Mouse (Mus musculus): ENCODE results near the gene Fmod. TPM values are rescaled to one million over a fixed set of nuclear protein-coding genes. Genes with fewer than 3 reads are reported as not detected.

Gene Fmod
- total and polyA plus RNA-seq, 3 experiments: not detected

DNA sequence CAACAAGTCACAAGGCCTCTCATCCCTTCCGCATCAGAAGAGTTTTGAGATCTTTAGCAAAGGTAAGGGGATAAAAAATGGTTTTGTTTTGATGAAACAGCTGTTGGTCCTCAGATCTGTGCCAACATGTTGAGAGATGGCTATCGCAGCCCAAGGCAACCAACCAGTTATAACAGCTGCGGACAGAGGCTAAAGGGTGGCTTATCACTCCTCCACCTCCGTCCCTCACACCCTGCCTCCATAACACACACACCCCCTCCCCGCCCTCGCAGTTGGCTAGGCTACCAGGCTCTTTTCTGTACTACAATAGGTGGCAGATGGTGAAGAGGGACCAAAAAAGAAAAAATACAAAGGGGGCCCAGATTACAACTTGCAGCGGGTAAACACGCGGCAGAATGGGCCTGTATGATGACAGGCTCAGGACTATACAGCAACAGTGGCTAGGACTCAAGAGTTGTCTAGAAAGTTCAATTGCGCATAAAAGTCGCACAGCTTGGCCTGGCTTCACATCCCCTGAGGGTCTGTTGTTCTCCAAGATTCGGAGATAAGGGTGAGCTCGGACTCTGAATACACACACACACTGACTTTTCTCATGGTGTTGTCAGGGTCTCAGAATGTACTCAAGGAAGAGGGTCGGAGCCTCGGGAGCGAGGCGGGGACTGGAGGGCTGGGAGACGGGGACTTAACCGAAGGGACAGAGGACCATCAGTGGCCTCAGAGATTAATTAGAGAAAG, 41.2 kb downstream of the Fmod start:
- H3K4me2 ChIP-seq (ENCODE audit: insufficient read depth, low read depth, poor library complexity, severe bottlenecking): peak overlapping the region; percentile 80
- dilution Hi-C loops (cut with MboI; ENCODE audit: extremely low pct_ligation_motif_present, extremely low pct_unique_long_range_greater_than_20kb, low sequenced_read_pairs): no loop called here
- H3K4me3 ChIP-seq (replicated peaks in 1 of 3; ENCODE audit: low read depth in 2 of 3, low read length in 2 of 3, poor library complexity in 1 of 3): peak overlapping the region; percentile 68 to 83 (median 78)
- DNase-seq (ENCODE audit: extremely low read depth): no peak
- H3K27ac ChIP-seq (ENCODE audit: insufficient read depth, low read depth): no peak overlapping the region
- peak overlapping the region; percentile 70 for H3K9ac ChIP-seq (ENCODE audit: insufficient read depth, low read depth)
- peaks cover 19 to 51% of the 10 kb centered on the region in 2 experiments for H3K4me1 ChIP-seq (ENCODE audit: control insufficient read depth in 1 of 2, insufficient read depth in 2 of 2)
- in situ Hi-C loops (cut with MboI; ENCODE audit: low pct_ligation_motif_present, low pct_unique_long_range_greater_than_20kb, low sequenced_read_pairs): no loop called here
- H3K79me2 ChIP-seq (replicated peaks; ENCODE audit: control insufficient read depth, extremely low read depth, insufficient read depth, poor library complexity, severe bottlenecking): peaks cover 11% of the 10 kb centered on the region; the same call in 1 of the 2 replicates
- peaks cover 13 to 33% of the 10 kb centered on the region in 2 experiments for H3K36me3 ChIP-seq (replicated peaks in 1 of 2; ENCODE audit: control insufficient read depth in 1 of 2, insufficient read depth in 1 of 2, low read length in 1 of 2)
- TF ChIP-seq MEF2A (IDR thresholded peaks at IDR 0.05; ENCODE audit: borderline replicate concordance, low read depth, low read length): no peak
- 0 out of 2 replicates have a peak, but pooled peaks have one; percentile 6 for TF ChIP-seq MXI1 (IDR thresholded peaks at IDR 0.05; ENCODE audit: low read depth, low read length)
- peaks cover 21% of the 10 kb centered on the region for H3K27me3 ChIP-seq (replicated peaks)
- no peaks in the 10 kb centered on the region for H3K9me3 ChIP-seq (replicated peaks; ENCODE audit: low read length)

DNA sequence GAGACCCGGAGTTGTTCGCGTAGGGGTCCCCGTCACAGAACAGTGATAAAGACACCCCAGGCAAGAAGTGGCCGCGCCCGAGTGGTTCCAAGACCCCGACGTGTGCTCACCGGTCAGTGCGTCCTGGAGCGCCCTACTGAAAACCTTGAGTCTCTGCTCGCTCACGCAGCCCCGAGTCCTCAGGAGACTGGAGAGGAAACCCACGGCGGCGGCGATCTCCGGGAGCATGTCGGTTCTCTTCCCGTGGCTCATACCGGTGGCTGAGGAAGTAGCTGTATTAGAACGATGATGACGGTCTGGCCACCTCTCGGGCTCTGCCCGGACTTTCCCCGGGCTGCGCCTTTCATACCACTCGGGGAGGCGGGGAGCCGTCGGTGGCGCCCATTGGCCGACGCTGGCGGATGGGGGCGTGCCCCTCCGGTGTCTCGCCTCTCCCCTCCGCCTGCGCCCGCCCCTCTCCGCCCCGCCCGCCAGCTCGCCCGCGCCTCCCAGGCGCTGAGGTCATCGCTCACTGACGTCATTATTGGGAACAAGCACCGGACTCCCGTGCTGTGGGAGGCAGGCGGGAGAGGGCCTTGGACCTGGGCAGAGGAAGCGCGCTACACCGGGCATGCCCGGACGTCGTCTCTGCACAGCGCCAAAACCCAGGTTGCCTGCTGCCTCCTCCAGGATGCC, 41.9 kb downstream of the Fmod start, which contains the start of gene Btg2:
Gene Btg2 (minus strand): TSS at position 319 of the 675 bp plus-strand sequence.
- H3K4me2 ChIP-seq (ENCODE audit: insufficient read depth, low read depth, poor library complexity, severe bottlenecking): peak within 1 kb of the TSS; percentile 80
- peaks cover 13 to 33% of the 10 kb centered on the region in 2 experiments for H3K36me3 ChIP-seq (replicated peaks in 1 of 2; ENCODE audit: control insufficient read depth in 1 of 2, insufficient read depth in 1 of 2, low read length in 1 of 2)
- dilution Hi-C loops (cut with MboI; ENCODE audit: extremely low pct_ligation_motif_present, extremely low pct_unique_long_range_greater_than_20kb, low sequenced_read_pairs) (no loop called here), in situ Hi-C loops (cut with MboI; ENCODE audit: low pct_ligation_motif_present, low pct_unique_long_range_greater_than_20kb, low sequenced_read_pairs) (no loop called here)
- peaks cover 20 to 55% of the 10 kb centered on the region in 2 experiments for H3K4me1 ChIP-seq (ENCODE audit: control insufficient read depth in 1 of 2, insufficient read depth in 2 of 2)
- no peak within 1 kb of the TSS for H3K27ac ChIP-seq (ENCODE audit: insufficient read depth, low read depth)
- peaks cover 11% of the 10 kb centered on the region; the same call in 1 of the 2 replicates for H3K79me2 ChIP-seq (replicated peaks; ENCODE audit: control insufficient read depth, extremely low read depth, insufficient read depth, poor library complexity, severe bottlenecking)
- H3K9me3 ChIP-seq (replicated peaks; ENCODE audit: low read length): no peaks in the 10 kb centered on the region
- peak within 1 kb of the TSS; percentile 68 to 83 (median 78) for H3K4me3 ChIP-seq (replicated peaks in 1 of 3; ENCODE audit: low read depth in 2 of 3, low read length in 2 of 3, poor library complexity in 1 of 3)
- peak within 1 kb of the TSS; percentile 70 for H3K9ac ChIP-seq (ENCODE audit: insufficient read depth, low read depth)
- peaks cover 22% of the 10 kb centered on the region for H3K27me3 ChIP-seq (replicated peaks)
- peak; percentile 89 for DNase-seq (ENCODE audit: extremely low read depth)
- TF ChIP-seq SMC3 (IDR thresholded peaks at IDR 0.05; ENCODE audit: low read depth, low read length) (0 out of 2 replicates have a peak, but pooled peaks have one; percentile 0), UBTF (IDR thresholded peaks at IDR 0.05; ENCODE audit: low read depth, low read length) (0 out of 2 replicates have a peak, but pooled peaks have one; percentile 55), E2F4 (IDR thresholded peaks at IDR 0.05; ENCODE audit: insufficient replicate concordance, low read depth, low read length) (no peak), GABPA (IDR thresholded peaks at IDR 0.05; ENCODE audit: insufficient replicate concordance, low read depth, low read length) (no peak), ETS1 (conservative IDR thresholded peaks at IDR 0.05; ENCODE audit: low read depth, low read length) (peak; percentile 61; the same call in 1 of the 2 replicates), JUND (conservative IDR thresholded peaks at IDR 0.05; ENCODE audit: low read depth, low read length) (no peak), ZNF384 (IDR thresholded peaks at IDR 0.05; ENCODE audit: low read depth, low read length) (no peak), ZC3H11A (IDR thresholded peaks at IDR 0.05; ENCODE audit: low read depth, low read length) (no peak), NRF1 (IDR thresholded peaks at IDR 0.05; ENCODE audit: low read depth, low read length) (peak; percentile 52), TCF12 (IDR thresholded peaks at IDR 0.05; ENCODE audit: low read depth, low read length) (peak; percentile 94), POLR2A (IDR thresholded peaks at IDR 0.05; ENCODE audit: low read depth, low read length) (peak; percentile 100), USF1 (IDR thresholded peaks at IDR 0.05; ENCODE audit: low read depth, low read length) (no peak; the same call in 1 of the 2 replicates), ZKSCAN1 (IDR thresholded peaks at IDR 0.05; ENCODE audit: borderline replicate concordance, low read depth, low read length) (no peak), PAX5 (IDR thresholded peaks at IDR 0.05; ENCODE audit: low read length) (no peak), CHD2 (IDR thresholded peaks at IDR 0.05; ENCODE audit: low read length) (no peak; the same call in 1 of the 2 replicates), MAFK (IDR thresholded peaks at IDR 0.05; ENCODE audit: insufficient replicate concordance, low read length) (0 out of 2 replicates have a peak, but pooled peaks have one; percentile 6), EP300 (IDR thresholded peaks at IDR 0.05; ENCODE audit: low read length) (0 out of 2 replicates have a peak, but pooled peaks have one; percentile 10), MAX (IDR thresholded peaks at IDR 0.05; ENCODE audit: low read length) (peak; percentile 33; the same call in 1 of the 2 replicates), ELF1 (IDR thresholded peaks at IDR 0.05; ENCODE audit: low read depth, low read length) (peak; percentile 45; the same call in 1 of the 2 replicates), JUN (IDR thresholded peaks at IDR 0.05; ENCODE audit: insufficient read depth, low read depth, low read length) (peak; percentile 54), MAZ (IDR thresholded peaks at IDR 0.05; ENCODE audit: low read depth, low read length) (peak; percentile 54), SIN3A (IDR thresholded peaks at IDR 0.05; ENCODE audit: low read length) (peak; percentile 91), USF2 (conservative IDR thresholded peaks at IDR 0.05; ENCODE audit: low read depth, low read length) (no peak), KAT2A (IDR thresholded peaks at IDR 0.05; ENCODE audit: insufficient replicate concordance, low read length) (0 out of 2 replicates have a peak, but pooled peaks have one; percentile 29), MXI1 (IDR thresholded peaks at IDR 0.05; ENCODE audit: low read depth, low read length) (peak; percentile 65; the same call in 1 of the 2 replicates), CHD1 (IDR thresholded peaks at IDR 0.05; ENCODE audit: low read depth, low read length) (no peak; the same call in 1 of the 2 replicates), RCOR1 (conservative IDR thresholded peaks at IDR 0.05; ENCODE audit: low read depth, low read length) (0 out of 2 replicates have a peak, but pooled peaks have one; percentile 48)
